Mouse (Mus musculus): ENCODE results near the gene Dab2ip.

- TF ChIP-seq CTCF (IDR thresholded peaks at IDR 0.05; ENCODE audit: low read depth) (no peak), EP300 (optimal IDR thresholded peaks at IDR 0.05) (no peak)
Observed at GRCm38 (mm10) chr2:35646553-35646952, 88.5 kb downstream of the Dab2ip start.
